Comparison of ENCODE assay signal across 16 mouse cellular contexts in the genomic region with DNA sequence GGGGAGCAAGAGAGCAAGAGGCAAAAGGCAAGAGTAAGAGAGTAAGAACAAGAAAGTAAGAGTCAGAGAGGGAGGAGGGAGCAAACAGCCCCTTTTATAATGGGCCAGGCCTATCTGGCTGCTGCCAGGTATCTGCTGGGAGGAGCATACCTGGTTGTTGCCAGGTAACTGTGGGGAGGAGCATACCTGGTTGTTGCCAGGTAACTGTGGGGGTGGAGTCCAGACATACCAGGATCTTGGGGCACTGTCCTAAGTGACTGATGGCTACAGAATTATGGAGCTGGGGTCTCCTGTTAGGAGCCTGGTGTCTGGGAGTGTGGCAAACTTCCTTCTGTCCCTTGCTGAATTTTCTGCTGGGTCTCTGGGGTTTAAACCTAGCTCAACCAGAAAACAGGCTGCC.
"Had no signal": no experiment of that assay in that cellular context is flagged by ENCODE, and none has a peak within 500 bp of the region (broad histone marks: within the 10 kb centered on the region; RNA-seq: fewer than 3 reads in every experiment).

No protein-coding gene starts in this region.

- H3K4me2 ChIP-seq: neural tube, embryonic 12.5 days; neural tube, embryonic 13.5 days; neural tube, embryonic 15.5 days; stomach, embryonic 15.5 days had no signal

- H3K9ac ChIP-seq: neural tube, embryonic 12.5 days; neural tube, embryonic 13.5 days; neural tube, embryonic 15.5 days; stomach, embryonic 15.5 days had no signal

- H3K27me3 ChIP-seq: neural tube, embryonic 12.5 days; neural tube, embryonic 13.5 days; neural tube, embryonic 15.5 days; stomach, embryonic 15.5 days had no signal

- H3K36me3 ChIP-seq: neural tube, embryonic 12.5 days; neural tube, embryonic 13.5 days; neural tube, embryonic 15.5 days; stomach, embryonic 15.5 days had no signal

- H3K4me1 ChIP-seq: neural tube, embryonic 12.5 days; neural tube, embryonic 13.5 days; neural tube, embryonic 15.5 days; stomach, embryonic 15.5 days had no signal

- DNase-seq: retina, postnatal 1 day; right cerebral cortex, adult 18-20 months; right cerebral cortex, postnatal 14 days; right cerebral cortex, postnatal 25 days; right cerebral cortex, postnatal 4 days; spleen, adult 18-20 months; thymus, adult 18-20 months; thymus, adult 2 months; thymus, postnatal 14 days; thymus, postnatal 25 days; thymus, postnatal 36 days; thymus, postnatal 4 days had no signal

- H3K4me3 ChIP-seq: neural tube, embryonic 12.5 days; neural tube, embryonic 13.5 days; neural tube, embryonic 15.5 days; stomach, embryonic 15.5 days had no signal

- H3K9me3 ChIP-seq: neural tube, embryonic 12.5 days; neural tube, embryonic 13.5 days; neural tube, embryonic 15.5 days; stomach, embryonic 15.5 days had no signal

- H3K27ac ChIP-seq: neural tube, embryonic 12.5 days; neural tube, embryonic 13.5 days; neural tube, embryonic 15.5 days; stomach, embryonic 15.5 days had no signal
